Mouse (Mus musculus) frontal cortex, adult (tissue): ENCODE data around the gene Gm8362.
"Not testable (repeated sequence)": the region's sequence is repeated elsewhere in the genome, so short reads cannot be mapped to it uniquely, and the experiment has no call there.

Experiments
- ATAC-seq: cut with Nextera tagmentation; 2 replicates; pipeline ENCODE4 v1.9.2; 2017; ENCODE audit warnings: mild to moderate bottlenecking, moderate library complexity, mixed read lengths; ENCODE audit not compliant: low TSS enrichment

Gm8362 gene

DNA sequence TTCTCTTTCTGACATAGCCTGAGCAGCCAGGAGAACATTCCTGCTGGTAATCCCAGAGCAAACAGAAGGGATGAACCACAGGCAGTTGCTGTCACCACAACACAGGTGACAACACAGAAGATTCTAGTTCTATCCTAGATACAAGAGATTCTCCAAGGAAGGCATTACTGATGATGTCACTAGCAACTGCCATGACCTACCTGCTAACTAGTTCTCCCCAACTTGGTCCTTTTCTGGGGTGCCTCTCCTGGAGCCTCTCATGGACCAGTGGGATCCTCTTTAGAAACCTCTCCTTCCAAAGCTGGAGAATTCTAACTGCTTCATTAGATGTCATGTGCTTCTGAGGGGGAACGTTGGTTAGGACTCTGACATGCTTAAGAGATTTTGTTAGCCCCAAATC is at the start of gene Gm8362:
Gene Gm8362 (minus strand): TSS at position 101 of the 400 bp plus-strand sequence.
- not testable (repeated sequence) for ATAC-seq

- ATAC-seq: not testable (repeated sequence)
Observed at GRCm38 (mm10) chr14:6823297-6823696, 49.1 kb upstream of the Gm8362 start.

GRCm38 (mm10) chr14:6757231-6757536 is 17.0 kb downstream of the Gm8362 start:
- not testable (repeated sequence) for ATAC-seq

- not testable (repeated sequence) for ATAC-seq
Observed at GRCm38 (mm10) chr14:6756384-6757230, 17.6 kb downstream of the Gm8362 start.

GRCm38 (mm10) chr14:6742232-6742631 is 32.0 kb downstream of the Gm8362 start, which contains the start of gene Gm3636:
Gene Gm3636, minus strand, starts transcription at chr14:6742332.
- ATAC-seq: not testable (repeated sequence)

GRCm38 (mm10) chr14:6720151-6720550 is 54.1 kb downstream of the Gm8362 start, which contains the start of gene Gm8050:
Gene Gm8050, minus strand, starts transcription at chr14:6720251.
- not testable (repeated sequence) for ATAC-seq
